Mouse (Mus musculus) B cell, adult 62 days (primary cell): Measurements from ENCODE around the gene Olfr177. TPM values are rescaled to one million over a fixed set of nuclear protein-coding genes. Genes with fewer than 3 reads are reported as not detected.

Source experiments
- total RNA-seq: library from RNA; stranded (reverse); gene quantifications from 4 replicates; pipeline ENCODE4 v1.2.4, GENCODE M21; 2023

The Olfr177 gene
- total RNA-seq: not detected in 4 replicates

DNA sequence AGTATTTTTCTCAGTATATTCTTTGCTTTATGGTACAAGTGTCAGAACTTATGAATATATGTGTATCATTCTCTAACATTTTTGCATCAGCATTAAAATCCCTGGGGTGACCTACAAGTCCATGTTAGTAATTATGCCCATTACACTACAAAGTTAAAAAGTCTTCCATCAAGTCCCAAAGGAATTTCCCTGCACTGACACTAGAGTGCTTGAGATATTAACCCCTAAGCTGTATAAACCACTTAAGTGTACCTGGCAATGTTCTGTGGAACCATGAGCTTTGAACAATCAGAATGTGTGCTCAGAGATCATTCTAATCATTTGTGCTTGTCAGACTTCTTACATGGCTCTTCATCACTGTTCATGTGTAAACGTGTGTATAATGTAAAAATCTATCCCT is at the start of gene Olfr177:
TSS of gene Olfr177 (minus strand) at position 101 of the 400 bp plus-strand sequence.

DNA sequence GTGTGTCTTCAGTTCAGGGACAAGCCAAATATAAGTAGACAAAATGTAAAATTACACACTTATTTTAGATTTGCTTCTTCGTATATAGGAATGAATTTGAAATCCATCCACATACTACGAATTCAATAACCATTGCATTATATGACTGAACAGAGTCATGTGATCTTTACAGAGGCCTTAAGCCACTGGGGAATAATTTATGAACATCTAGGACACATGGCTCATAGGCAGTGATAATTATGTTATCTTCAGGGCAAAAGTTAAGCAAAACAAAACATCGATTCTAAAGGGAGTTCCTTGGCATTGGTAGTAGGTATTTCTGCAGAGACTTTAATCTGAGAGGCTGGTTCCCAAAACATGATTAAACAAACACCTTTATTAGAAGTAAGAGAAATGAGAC is 17.4 kb upstream of the Olfr177 start, which contains the start of gene Olfr178:
TSS of gene Olfr178 (minus strand) at position 101 of the 400 bp plus-strand sequence.

DNA sequence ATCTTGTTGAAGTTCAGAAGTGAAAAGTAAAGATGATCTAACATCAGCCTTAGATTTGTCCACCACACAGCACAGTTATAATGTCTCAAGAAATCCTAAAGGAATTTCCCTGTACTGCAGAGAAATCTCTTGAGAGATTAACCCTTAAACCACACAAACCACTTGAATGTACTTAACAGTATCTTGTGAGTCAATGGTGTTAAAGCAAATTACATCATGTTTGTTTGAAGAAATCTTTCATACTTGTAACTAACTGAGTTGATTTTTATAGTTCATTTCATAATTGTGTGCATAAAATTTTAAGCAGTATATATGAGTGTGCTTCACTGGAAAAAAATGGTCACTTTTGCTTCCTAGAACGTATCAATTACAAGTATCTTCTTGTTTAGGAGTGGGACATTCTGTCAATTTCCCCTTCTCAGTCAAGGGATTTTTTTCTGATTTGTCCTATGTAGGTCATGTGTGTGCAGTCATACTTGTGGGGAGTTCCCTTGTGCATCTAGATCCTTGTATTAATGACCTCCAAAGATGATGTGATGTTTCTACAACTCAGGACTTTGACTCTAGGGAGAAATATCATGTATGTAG is 47.7 kb downstream of the Olfr177 start, which contains the start of gene Olfr175-ps1:
TSS of gene Olfr175-ps1 (minus strand) at position 51 of the 588 bp plus-strand sequence.

Other genes with a start within 250 kb of the Olfr177 start
- not detected in 4 replicates for gene E330017A01Rik, start 236.0 kb downstream of the Olfr177 start, total RNA-seq
- gene Cpox, start 204.5 kb downstream of the Olfr177 start, total RNA-seq: 10.0 to 14.5 TPM (median 10.5 TPM) in 4 replicates
- gene Gpr15, start 155.7 kb downstream of the Olfr177 start, total RNA-seq: not detected in 4 replicates
- gene Cldnd1, start 146.9 kb downstream of the Olfr177 start, total RNA-seq: 45.9 to 60.8 TPM (median 51.7 TPM) in 4 replicates
- gene Olfr172, start 111.6 kb downstream of the Olfr177 start, total RNA-seq: not detected in 4 replicates
- gene Olfr173, start 74.5 kb downstream of the Olfr177 start, total RNA-seq: not detected in 4 replicates
- not detected in 4 replicates for gene Olfr175-ps1, start 48.0 kb downstream of the Olfr177 start, total RNA-seq
- gene Olfr178, start 17.3 kb upstream of the Olfr177 start, total RNA-seq: not detected in 4 replicates
- not detected in 4 replicates for gene Olfr181, start 54.0 kb upstream of the Olfr177 start, total RNA-seq
- not detected in 4 replicates for gene Olfr180, start 54.6 kb upstream of the Olfr177 start, total RNA-seq
- gene Olfr183, start 120.6 kb upstream of the Olfr177 start, total RNA-seq: not detected in 4 replicates
- gene Olfr186, start 155.5 kb upstream of the Olfr177 start, total RNA-seq: not detected in 4 replicates
- not detected in 4 replicates for gene Olfr187, start 165.0 kb upstream of the Olfr177 start, total RNA-seq
- not detected in 4 replicates for gene Olfr190, start 203.2 kb upstream of the Olfr177 start, total RNA-seq
- not detected in 4 replicates for gene Olfr191, start 215.1 kb upstream of the Olfr177 start, total RNA-seq
- gene Olfr193, start 237.1 kb upstream of the Olfr177 start, total RNA-seq: not detected in 4 replicates
- gene Olfr194, start 246.3 kb upstream of the Olfr177 start, total RNA-seq: not detected in 4 replicates